Mouse (Mus musculus) left cerebral cortex, adult 9 months (tissue): Measurements from ENCODE around the gene Abca13.
"Not testable (repeated sequence)": the region's sequence is repeated elsewhere in the genome, so short reads cannot be mapped to it uniquely, and the experiment has no call there.

Source experiments
- DNase-seq, 2 experiments: peaks; one replicate each; pipeline ENCODE4 v3.0.0; 2022; ENCODE audit warnings: low spot score in 2 of 2

Gene Abca13

GRCm38 (mm10) chr11:9191555-9192131 lies at the start of gene Abca13:
Abca13 (plus strand) TSS chr11:9191942.
- no peak for DNase-seq

GRCm38 (mm10) chr11:9145113-9145512 lies 46.6 kb upstream of the Abca13 start:
- no peak for DNase-seq

GRCm38 (mm10) chr11:9146115-9146514 lies 45.6 kb upstream of the Abca13 start:
- DNase-seq: no peak

- no peak for DNase-seq
Measured at GRCm38 (mm10) chr11:9146683-9147082, 45.1 kb upstream of the Abca13 start.

GRCm38 (mm10) chr11:9148206-9148605 lies 43.5 kb upstream of the Abca13 start:
- no peak for DNase-seq

- DNase-seq: not testable (repeated sequence)
Measured at GRCm38 (mm10) chr11:9150403-9150802, 41.3 kb upstream of the Abca13 start.

- no peak for DNase-seq
Measured at GRCm38 (mm10) chr11:9159953-9160352, 31.8 kb upstream of the Abca13 start.

GRCm38 (mm10) chr11:9167331-9167730 lies 24.4 kb upstream of the Abca13 start:
- DNase-seq: no peak

- no peak for DNase-seq
Measured at GRCm38 (mm10) chr11:9181477-9181876, 10.3 kb upstream of the Abca13 start.

- DNase-seq: not testable (repeated sequence)
Measured at GRCm38 (mm10) chr11:9189471-9189870, 2.3 kb upstream of the Abca13 start.

- DNase-seq: no peak
Measured at GRCm38 (mm10) chr11:9190772-9191554, 779 bp upstream of the Abca13 start.

- no peak for DNase-seq
Measured at GRCm38 (mm10) chr11:9194861-9195260, 3.1 kb downstream of the Abca13 start.

- DNase-seq: no peak
Measured at GRCm38 (mm10) chr11:9199868-9200267, 8.1 kb downstream of the Abca13 start.

- no peak for DNase-seq
Measured at GRCm38 (mm10) chr11:9210707-9211106, 19.0 kb downstream of the Abca13 start.

GRCm38 (mm10) chr11:9213580-9213979 lies 21.8 kb downstream of the Abca13 start:
- DNase-seq: no peak

- no peak for DNase-seq
Measured at GRCm38 (mm10) chr11:9216252-9216651, 24.5 kb downstream of the Abca13 start.

GRCm38 (mm10) chr11:9220501-9220900 lies 28.8 kb downstream of the Abca13 start:
- DNase-seq: no peak

GRCm38 (mm10) chr11:9221646-9222045 lies 29.9 kb downstream of the Abca13 start:
- DNase-seq: peak in 1 of 2 experiments; percentile 55

- no peak for DNase-seq
Measured at GRCm38 (mm10) chr11:9226399-9226798, 34.7 kb downstream of the Abca13 start.

- not testable (repeated sequence) for DNase-seq
Measured at GRCm38 (mm10) chr11:9249627-9250026, 57.9 kb downstream of the Abca13 start.

GRCm38 (mm10) chr11:9263072-9263471 lies 71.3 kb downstream of the Abca13 start:
- DNase-seq: not testable (repeated sequence)

GRCm38 (mm10) chr11:9269090-9269489 lies 77.3 kb downstream of the Abca13 start:
- peak in 1 of 2 experiments; percentile 5 for DNase-seq

- no peak for DNase-seq
Measured at GRCm38 (mm10) chr11:9285204-9285603, 93.5 kb downstream of the Abca13 start.
